Mouse (Mus musculus) E14TG2a.4 (cell line): ENCODE measurements around the gene Tmod2.
"Not testable (repeated sequence)": the region's sequence is repeated elsewhere in the genome, so short reads cannot be mapped to it uniquely, and the experiment has no call there.

Experiments
- H3K27me3 ChIP-seq: 2 replicates; pipeline ENCODE4 v1.6.1; 2014; ENCODE audit warnings: low read length, control low read depth; ENCODE audit not compliant: insufficient read depth
- H3K36me3 ChIP-seq: 2 replicates; pipeline ENCODE4 v1.6.1; 2014; ENCODE audit warnings: low read length, control low read depth; ENCODE audit not compliant: insufficient read depth
- H3K4me1 ChIP-seq: replicated peaks from 2 replicates; pipeline ENCODE4 v1.6.1; 2014; ENCODE audit warnings: low read depth, low read length, control low read depth
- H3K4me3 ChIP-seq: replicated peaks from 2 replicates; pipeline ENCODE4 v1.5.1; 2014; ENCODE audit warnings: mild to moderate bottlenecking, low read length
- H3K9me3 ChIP-seq: 2 replicates; pipeline ENCODE4 v1.6.1; 2014; ENCODE audit warnings: low read length, control low read depth
- CTCF ChIP-seq: conservative IDR thresholded peaks from 2 replicates; pipeline ENCODE4 v1.5.1; 2014; ENCODE audit warnings: low read length
- NANOG ChIP-seq: IDR thresholded peaks from 2 replicates; pipeline ENCODE4 v1.6.1; 2014; ENCODE audit warnings: borderline replicate concordance, low read length, mixed read lengths
- POU5F1 ChIP-seq: IDR thresholded peaks from 2 replicates; pipeline ENCODE4 v1.6.1; 2014; ENCODE audit warnings: low read length, borderline replicate concordance

Tmod2 gene

GRCm38 (mm10) chr9:75610571-75611493 lies at the start of gene Tmod2:
Gene Tmod2 (minus strand): TSS chr9:75611325.
- H3K4me1 ChIP-seq = peaks cover 7% of the 10 kb centered on the region

DNA sequence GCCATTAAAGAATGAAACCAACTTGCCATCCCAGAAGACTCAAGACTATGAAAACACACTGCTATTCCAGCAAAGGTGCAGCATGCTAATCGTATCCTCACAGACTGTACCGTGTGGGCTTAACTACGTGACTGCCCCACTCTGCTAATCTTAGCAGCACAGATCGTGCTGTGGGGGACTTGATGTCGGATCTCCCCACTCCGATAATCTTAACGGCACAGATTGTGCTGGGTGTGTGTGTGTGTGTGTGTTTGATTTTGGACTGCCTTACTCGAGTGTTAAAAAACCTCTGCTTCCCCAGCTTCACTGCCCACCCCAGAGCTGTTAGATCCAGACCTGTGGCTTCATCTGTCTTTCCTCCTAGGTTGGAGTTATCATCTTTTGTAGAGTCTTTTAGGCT lies 49.8 kb upstream of the Tmod2 start:
- H3K36me3 ChIP-seq = no peaks in the 10 kb centered on the region
- H3K4me3 ChIP-seq = no peak overlapping the region
- no peak for TF ChIP-seq POU5F1
- H3K27me3 ChIP-seq = no peaks in the 10 kb centered on the region
- no peaks in the 10 kb centered on the region for H3K4me1 ChIP-seq
- H3K9me3 ChIP-seq = no peaks in the 10 kb centered on the region

More at GRCm38 (mm10) chr9:75610571-75611493, at the start of gene Tmod2:
- H3K27me3 ChIP-seq = peaks cover 43% of the 10 kb centered on the region
- H3K4me3 ChIP-seq = peak within 1 kb of the TSS; percentile 90
- TF ChIP-seq POU5F1 = no peak
- no peak for TF ChIP-seq NANOG
- TF ChIP-seq CTCF = no peak
- H3K9me3 ChIP-seq = peaks cover 10% of the 10 kb centered on the region
- no peaks in the 10 kb centered on the region for H3K36me3 ChIP-seq

DNA sequence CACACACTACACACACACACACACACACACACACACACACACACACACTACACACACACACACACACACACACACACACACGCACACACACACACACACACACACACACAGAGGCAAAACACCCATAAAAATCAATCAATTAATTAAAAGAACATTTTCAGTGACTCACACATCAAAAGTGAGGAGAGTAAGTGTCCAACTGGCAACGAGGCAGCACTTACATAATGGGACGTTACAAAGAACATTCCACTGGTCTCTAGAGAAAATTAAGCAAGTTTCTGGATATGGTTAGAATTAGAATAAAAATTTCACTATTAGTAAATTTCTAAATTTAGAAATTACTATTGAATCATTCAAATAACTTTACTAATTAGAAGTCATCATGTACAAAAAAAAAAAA lies 45.3 kb upstream of the Tmod2 start:
- not testable (repeated sequence) for H3K9me3 ChIP-seq, H3K4me1 ChIP-seq, H3K4me3 ChIP-seq, H3K27me3 ChIP-seq, H3K36me3 ChIP-seq

- Histone ChIP-seq H3K4me3 (no peak overlapping the region), H3K36me3 (no peaks in the 10 kb centered on the region), H3K9me3 (no peaks in the 10 kb centered on the region), H3K4me1 (no peaks in the 10 kb centered on the region), H3K27me3 (no peaks in the 10 kb centered on the region)
- TF ChIP-seq CTCF = no peak
- TF ChIP-seq NANOG = no peak
- no peak for TF ChIP-seq POU5F1
These were observed 43.1 kb upstream of the Tmod2 start for GRCm38 (mm10) chr9:75653981-75654911.

DNA sequence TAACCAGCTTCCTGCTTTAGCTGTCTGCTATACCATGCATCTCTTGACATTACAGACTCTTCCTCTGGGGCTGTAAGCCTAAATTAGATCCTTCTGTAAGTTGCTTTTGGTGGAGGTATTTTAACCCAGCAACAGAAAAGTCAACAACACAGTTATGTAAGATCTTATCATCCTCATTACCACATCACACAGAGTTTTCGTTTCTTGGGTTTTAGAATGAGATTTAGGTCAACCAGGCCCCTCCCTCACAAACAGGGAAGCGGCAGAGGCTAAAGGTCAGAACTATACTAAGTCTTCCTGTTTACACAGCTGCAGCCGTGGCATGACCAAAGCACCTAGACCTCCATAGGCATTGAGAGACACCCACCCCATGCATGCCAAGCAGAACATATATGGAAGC lies 34.3 kb upstream of the Tmod2 start:
- Histone ChIP-seq H3K9me3 (no peaks in the 10 kb centered on the region), H3K36me3 (no peaks in the 10 kb centered on the region), H3K4me3 (no peak overlapping the region), H3K27me3 (no peaks in the 10 kb centered on the region), H3K4me1 (peaks cover 7% of the 10 kb centered on the region)
- TF ChIP-seq NANOG (no peak), POU5F1 (no peak), CTCF (no peak)

DNA sequence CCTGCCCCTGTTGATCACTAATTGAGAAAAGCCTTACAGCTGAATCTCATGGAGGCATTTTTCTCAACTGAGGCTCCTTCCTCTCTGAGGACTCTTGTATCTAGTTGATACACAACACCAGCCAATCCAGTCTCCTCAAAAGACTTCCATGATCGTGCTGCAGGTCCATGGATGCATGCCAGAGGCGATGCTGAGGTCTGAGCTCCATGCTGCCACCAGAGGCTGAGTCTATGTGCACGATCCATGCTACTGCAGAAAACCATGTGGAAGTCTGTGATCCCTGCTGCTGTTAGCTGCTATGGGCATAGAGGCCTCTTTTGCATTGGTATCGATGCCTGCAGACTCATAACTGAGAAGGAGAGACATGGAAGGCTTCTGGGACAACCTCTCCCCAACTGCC lies 23.1 kb upstream of the Tmod2 start:
- no peak for TF ChIP-seq POU5F1
- TF ChIP-seq CTCF = no peak
- TF ChIP-seq NANOG = no peak
- Histone ChIP-seq H3K9me3 (no peaks in the 10 kb centered on the region), H3K4me1 (no peaks in the 10 kb centered on the region), H3K4me3 (no peak overlapping the region), H3K36me3 (no peaks in the 10 kb centered on the region), H3K27me3 (no peaks in the 10 kb centered on the region)

DNA sequence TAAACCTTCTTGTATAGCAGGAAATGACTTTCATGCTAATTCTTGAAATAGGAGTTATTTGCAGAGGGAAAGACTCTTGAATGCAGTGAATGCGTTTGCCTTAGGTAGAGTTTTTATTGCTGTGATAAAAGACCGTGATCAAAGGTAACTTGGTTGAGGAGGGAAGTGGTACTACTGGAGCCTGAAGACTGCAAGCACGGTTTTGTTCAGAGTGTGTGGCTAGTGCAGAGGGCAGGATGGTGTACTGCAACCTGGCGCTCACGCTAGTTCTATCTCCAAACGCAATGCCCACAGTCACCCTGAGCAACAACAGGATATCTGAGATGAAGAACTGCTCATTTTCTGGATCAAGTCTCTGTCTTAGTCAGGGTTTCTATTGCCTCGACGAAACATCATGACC lies 22.5 kb upstream of the Tmod2 start:
- no peak for TF ChIP-seq POU5F1
- TF ChIP-seq CTCF = no peak
- TF ChIP-seq NANOG = no peak
- Histone ChIP-seq H3K9me3 (no peaks in the 10 kb centered on the region), H3K4me1 (no peaks in the 10 kb centered on the region), H3K27me3 (peaks cover 3% of the 10 kb centered on the region; the same call in 1 of the 2 replicates), H3K36me3 (no peaks in the 10 kb centered on the region), H3K4me3 (no peak overlapping the region)

- TF ChIP-seq POU5F1 = no peak
- no peak for TF ChIP-seq NANOG
- peak; percentile 52 for TF ChIP-seq CTCF
- Histone ChIP-seq H3K9me3 (no peaks in the 10 kb centered on the region), H3K4me3 (no peak overlapping the region), H3K4me1 (no peaks in the 10 kb centered on the region), H3K36me3 (no peaks in the 10 kb centered on the region), H3K27me3 (peaks cover 10% of the 10 kb centered on the region)
These were observed 21.8 kb upstream of the Tmod2 start for GRCm38 (mm10) chr9:75632902-75633301.
